Mouse (Mus musculus) forebrain, embryonic 13.5 days (tissue): ENCODE results near the gene Zfp423. TPM values are rescaled to one million over a fixed set of nuclear protein-coding genes. Genes with fewer than 3 reads are reported as not detected.
A peak's percentile ranks its signal among the peaks of the same experiment; 100 is the strongest.

ENCODE experiments used
- ATAC-seq: fragments of 200-750 bp; cut with Nextera tagmentation; 2 replicates; pipeline ENCODE4 v1.8.0; 2017
- H3K27ac ChIP-seq: fragments of 300-500 bp; sonication (generic); 2 replicates; pipeline ENCODE4 v1.5.1; 2015; ENCODE audit warnings: inconsistent platforms, mild to moderate bottlenecking, moderate library complexity
- H3K27me3 ChIP-seq: fragments of 300-500 bp; sonication (generic); 2 replicates; pipeline ENCODE4 v1.6.1; 2015; ENCODE audit warnings: mild to moderate bottlenecking, inconsistent platforms
- H3K36me3 ChIP-seq: fragments of 300-500 bp; sonication (generic); 2 replicates; pipeline ENCODE4 v1.6.1; 2015; ENCODE audit warnings: mild to moderate bottlenecking, inconsistent platforms; ENCODE audit not compliant: poor library complexity, severe bottlenecking
- H3K4me1 ChIP-seq: fragments of 300-500 bp; sonication (generic); 2 replicates; pipeline ENCODE4 v1.6.1; 2015; ENCODE audit warnings: inconsistent platforms
- H3K4me2 ChIP-seq: fragments of 300-500 bp; sonication (generic); 2 replicates; pipeline ENCODE4 v1.6.1; 2015; ENCODE audit warnings: inconsistent platforms, mild to moderate bottlenecking, moderate library complexity
- H3K4me3 ChIP-seq: fragments of 300-500 bp; sonication (generic); 2 replicates; pipeline ENCODE4 v1.5.1; 2015; ENCODE audit warnings: mild to moderate bottlenecking, inconsistent platforms
- H3K9ac ChIP-seq: fragments of 300-500 bp; sonication (generic); 2 replicates; pipeline ENCODE4 v1.6.1; 2015; ENCODE audit warnings: mild to moderate bottlenecking, inconsistent platforms
- H3K9me3 ChIP-seq: fragments of 300-500 bp; sonication (generic); replicated peaks from 2 replicates; pipeline ENCODE4 v1.6.1; 2016; ENCODE audit warnings: inconsistent platforms
- WGBS: fragments of 180-500 bp; shearing (Covaris S2); methylation state at CpG from one replicate; pipeline ENCODE4 v1.1.7; 2015; 5-methylcytosine and 5-hydroxymethylcytosine counted together
- polyA plus RNA-seq: library from polyadenylated mRNA; unstranded; fragments of >200 nt; fragmentation: Nextera tagmentation; extraction: Ambion mirVana; gene quantifications from 2 replicates; pipeline ENCODE4 v1.2.1, GENCODE M21; 2015

The Zfp423 gene
- polyA plus RNA-seq, 1 experiment from 2014 or later, result 23.2 TPM

- Histone ChIP-seq H3K27me3 (no peaks in the 10 kb centered on the region), H3K4me1 (peaks cover 26% of the 10 kb centered on the region), H3K4me3 (no peak overlapping the region), H3K9ac (no peak overlapping the region), H3K4me2 (no peak overlapping the region), H3K9me3 (no peaks in the 10 kb centered on the region), H3K36me3 (no peaks in the 10 kb centered on the region), H3K27ac (no peak overlapping the region)
- no peak for ATAC-seq
- WGBS, result 48% methylated on average over 2 of the region's 2 CpGs
Measured at GRCm38 (mm10) chr8:87881088-87881487, 78.3 kb downstream of the Zfp423 start.

GRCm38 (mm10) chr8:87875852-87876251 lies 83.5 kb downstream of the Zfp423 start:
- no peaks in the 10 kb centered on the region for H3K27me3 ChIP-seq
- H3K4me2 ChIP-seq, result no peak overlapping the region
- 81% methylated on average over 6 of the region's 6 CpGs for WGBS
- no peaks in the 10 kb centered on the region for H3K9me3 ChIP-seq
- no peak overlapping the region for H3K27ac ChIP-seq
- H3K9ac ChIP-seq, result no peak overlapping the region
- no peak for ATAC-seq
- H3K4me3 ChIP-seq, result no peak overlapping the region
- no peaks in the 10 kb centered on the region for H3K36me3 ChIP-seq
- peaks cover 59% of the 10 kb centered on the region for H3K4me1 ChIP-seq

- H3K9me3 ChIP-seq, result no peaks in the 10 kb centered on the region
- no peak for ATAC-seq
- WGBS, result 39% methylated on average over 10 of the region's 10 CpGs
- no peak overlapping the region for H3K4me2 ChIP-seq
- H3K9ac ChIP-seq, result peak overlapping the region; percentile 30; the same call in 1 of the 2 replicates
- no peak overlapping the region for H3K4me3 ChIP-seq
- peaks cover 55% of the 10 kb centered on the region for H3K4me1 ChIP-seq
- H3K27ac ChIP-seq, result peak overlapping the region; percentile 59
- H3K36me3 ChIP-seq, result no peaks in the 10 kb centered on the region
- no peaks in the 10 kb centered on the region for H3K27me3 ChIP-seq
Measured at GRCm38 (mm10) chr8:87875452-87875851, 83.9 kb downstream of the Zfp423 start.

- Histone ChIP-seq H3K27ac (no peak overlapping the region), H3K36me3 (no peaks in the 10 kb centered on the region), H3K27me3 (no peaks in the 10 kb centered on the region), H3K4me2 (no peak overlapping the region; the same call in 1 of the 2 replicates), H3K4me3 (no peak overlapping the region), H3K4me1 (peaks cover 55% of the 10 kb centered on the region), H3K9me3 (no peaks in the 10 kb centered on the region), H3K9ac (no peak overlapping the region)
- ATAC-seq, result no peak
- 19% methylated on average over 14 of the region's 14 CpGs for WGBS
Measured at GRCm38 (mm10) chr8:87872987-87873550, 86.3 kb downstream of the Zfp423 start.

- peaks cover 57% of the 10 kb centered on the region for H3K4me1 ChIP-seq
- H3K27ac ChIP-seq, result peak overlapping the region; percentile 10; the same call in 1 of the 2 replicates
- no peak for ATAC-seq
- H3K4me3 ChIP-seq, result no peak overlapping the region
- H3K9ac ChIP-seq, result no peak overlapping the region; the same call in 1 of the 2 replicates
- no peaks in the 10 kb centered on the region for H3K27me3 ChIP-seq
- H3K36me3 ChIP-seq, result no peaks in the 10 kb centered on the region
- H3K4me2 ChIP-seq, result no peak overlapping the region
- H3K9me3 ChIP-seq, result no peaks in the 10 kb centered on the region
- WGBS, result 51% methylated on average over 6 of the region's 6 CpGs
Measured at GRCm38 (mm10) chr8:87872356-87872930, 87.0 kb downstream of the Zfp423 start.

- no peaks in the 10 kb centered on the region for H3K9me3 ChIP-seq
- ATAC-seq, result no peak
- H3K27me3 ChIP-seq, result no peaks in the 10 kb centered on the region
- H3K4me2 ChIP-seq, result no peak overlapping the region
- H3K27ac ChIP-seq, result no peak overlapping the region
- 71% methylated on average over 6 of the region's 6 CpGs for WGBS
- no peaks in the 10 kb centered on the region for H3K36me3 ChIP-seq
- peaks cover 30% of the 10 kb centered on the region for H3K4me1 ChIP-seq
- H3K9ac ChIP-seq, result no peak overlapping the region
- H3K4me3 ChIP-seq, result no peak overlapping the region
Measured at GRCm38 (mm10) chr8:87866586-87866985, 92.8 kb downstream of the Zfp423 start.

- Histone ChIP-seq H3K27ac (no peak overlapping the region), H3K9ac (no peak overlapping the region), H3K4me3 (no peak overlapping the region), H3K9me3 (no peaks in the 10 kb centered on the region), H3K36me3 (no peaks in the 10 kb centered on the region), H3K4me1 (peaks cover 40% of the 10 kb centered on the region), H3K27me3 (no peaks in the 10 kb centered on the region), H3K4me2 (no peak overlapping the region)
- WGBS, result 74% methylated on average over 8 of the region's 8 CpGs
- no peak for ATAC-seq
Measured at GRCm38 (mm10) chr8:87864236-87864635, 95.2 kb downstream of the Zfp423 start.

GRCm38 (mm10) chr8:87863128-87863527 lies 96.3 kb downstream of the Zfp423 start:
- Histone ChIP-seq H3K9me3 (no peaks in the 10 kb centered on the region), H3K36me3 (peaks cover 2% of the 10 kb centered on the region; the same call in 1 of the 2 replicates), H3K4me1 (peaks cover 47% of the 10 kb centered on the region), H3K9ac (no peak overlapping the region), H3K27ac (no peak overlapping the region; the same call in 1 of the 2 replicates), H3K4me3 (no peak overlapping the region), H3K4me2 (no peak overlapping the region), H3K27me3 (no peaks in the 10 kb centered on the region)
- 91% methylated on average over 8 of the region's 8 CpGs for WGBS
- ATAC-seq, result no peak

GRCm38 (mm10) chr8:87861718-87862117 lies 97.7 kb downstream of the Zfp423 start:
- Histone ChIP-seq H3K36me3 (peaks cover 9% of the 10 kb centered on the region; the same call in 1 of the 2 replicates), H3K27ac (peak overlapping the region; percentile 12; the same call in 1 of the 2 replicates), H3K4me3 (no peak overlapping the region), H3K4me2 (no peak overlapping the region), H3K9me3 (no peaks in the 10 kb centered on the region), H3K27me3 (no peaks in the 10 kb centered on the region), H3K9ac (no peak overlapping the region), H3K4me1 (peaks cover 44% of the 10 kb centered on the region)
- WGBS, result 34% methylated on average over 5 of the region's 5 CpGs
- ATAC-seq, result no peak

GRCm38 (mm10) chr8:87860905-87861304 lies 98.5 kb downstream of the Zfp423 start:
- H3K36me3 ChIP-seq, result peaks cover 11% of the 10 kb centered on the region; the same call in 1 of the 2 replicates
- H3K9ac ChIP-seq, result no peak overlapping the region
- peak overlapping the region; percentile 6; the same call in 1 of the 2 replicates for H3K4me2 ChIP-seq
- no peak overlapping the region for H3K4me3 ChIP-seq
- ATAC-seq, result no peak
- 0 out of 2 replicates have a peak overlapping the region, but pooled peaks have one; percentile 12 for H3K27ac ChIP-seq
- H3K4me1 ChIP-seq, result peaks cover 42% of the 10 kb centered on the region
- WGBS, result 42% methylated on average over 6 of the region's 6 CpGs
- no peaks in the 10 kb centered on the region for H3K27me3 ChIP-seq
- no peaks in the 10 kb centered on the region for H3K9me3 ChIP-seq

- H3K4me1 ChIP-seq, result peaks cover 5% of the 10 kb centered on the region; the same call in 1 of the 2 replicates
- no peak overlapping the region for H3K27ac ChIP-seq
- no peak overlapping the region for H3K4me3 ChIP-seq
- ATAC-seq, result no peak
- peaks cover 7% of the 10 kb centered on the region; the same call in 1 of the 2 replicates for H3K36me3 ChIP-seq
- H3K9ac ChIP-seq, result no peak overlapping the region
- no peaks in the 10 kb centered on the region for H3K27me3 ChIP-seq
- H3K4me2 ChIP-seq, result no peak overlapping the region
- 87% methylated on average over 3 of the region's 3 CpGs for WGBS
- no peaks in the 10 kb centered on the region for H3K9me3 ChIP-seq
Measured at GRCm38 (mm10) chr8:87851871-87852270, 107.5 kb downstream of the Zfp423 start.

- H3K4me2 ChIP-seq, result no peak overlapping the region
- H3K36me3 ChIP-seq, result peaks cover 7% of the 10 kb centered on the region; the same call in 1 of the 2 replicates
- no peak overlapping the region for H3K27ac ChIP-seq
- no peak overlapping the region for H3K9ac ChIP-seq
- no peaks in the 10 kb centered on the region for H3K9me3 ChIP-seq
- H3K4me1 ChIP-seq, result peaks cover 5% of the 10 kb centered on the region; the same call in 1 of the 2 replicates
- ATAC-seq, result no peak
- H3K4me3 ChIP-seq, result no peak overlapping the region
- no peaks in the 10 kb centered on the region for H3K27me3 ChIP-seq
- WGBS, result 92% methylated on average over 5 of the region's 5 CpGs
Measured at GRCm38 (mm10) chr8:87851380-87851779, 108.0 kb downstream of the Zfp423 start.
